19 mouse cellular contexts compared by ENCODE assay signal in the genomic region with DNA sequence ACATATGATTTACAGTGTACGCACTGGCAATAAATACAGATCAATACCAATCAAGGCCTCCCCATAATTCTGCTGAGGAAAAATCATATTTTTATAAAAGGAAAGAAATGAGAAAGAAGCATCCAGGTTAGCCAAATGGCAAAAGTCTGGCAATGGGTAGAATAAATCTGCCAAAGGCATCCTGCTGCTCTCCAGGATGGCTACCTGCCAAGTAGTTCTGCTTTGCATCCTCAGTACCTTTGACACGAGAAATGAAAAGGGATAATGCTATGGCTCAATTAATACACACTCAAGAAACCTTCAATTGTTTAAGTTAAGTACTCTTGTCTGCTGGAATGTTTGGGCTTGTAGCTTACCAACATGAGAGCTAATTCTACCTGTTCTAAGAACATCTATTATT.
A peak's percentile ranks its signal among the peaks of the same experiment; 100 is the strongest.
DNase-seq lines count a peak whose midpoint lies in the region; ATAC-seq and TF ChIP-seq lines count a peak whose summit lies in the region.
"Had no signal": no experiment of that assay in that cellular context is flagged by ENCODE, and none has a peak within 500 bp of the region (broad histone marks: within the 10 kb centered on the region; RNA-seq: fewer than 3 reads in every experiment).

No protein-coding gene starts in this region.

- H3K27me3 ChIP-seq in embryonic facial prominence, embryonic 14.5 days (replicated peaks; ENCODE audit: control insufficient read depth, insufficient read depth, low read length): no peaks in the 10 kb centered on the region
- H3K27me3 ChIP-seq in embryonic facial prominence, embryonic 10.5 days (replicated peaks; ENCODE audit: low read depth, poor library complexity, severe bottlenecking): no peaks in the 10 kb centered on the region
- no peaks in the 10 kb centered on the region for H3K27me3 ChIP-seq in midbrain, postnatal 0 days (ENCODE audit: insufficient read depth, low read length)
- no peaks in the 10 kb centered on the region for H3K27me3 ChIP-seq in midbrain, embryonic 10.5 days (ENCODE audit: low read depth, poor library complexity, severe bottlenecking)
- H3K27me3 ChIP-seq in liver, postnatal 0 days (ENCODE audit: insufficient read depth, low read length): no peaks in the 10 kb centered on the region
- H3K27me3 ChIP-seq: forebrain, embryonic 13.5 days; hindbrain, embryonic 15.5 days; midbrain, embryonic 13.5 days had no signal

- no peaks in the 10 kb centered on the region for H3K36me3 ChIP-seq in embryonic facial prominence, embryonic 14.5 days (ENCODE audit: control insufficient read depth, insufficient read depth, low read length)
- H3K36me3 ChIP-seq in embryonic facial prominence, embryonic 10.5 days (replicated peaks): no peaks in the 10 kb centered on the region
- H3K36me3 ChIP-seq in midbrain, postnatal 0 days (ENCODE audit: insufficient read depth, low read length): no peaks in the 10 kb centered on the region
- H3K36me3 ChIP-seq in midbrain, embryonic 10.5 days: no peaks in the 10 kb centered on the region
- no peaks in the 10 kb centered on the region for H3K36me3 ChIP-seq in liver, postnatal 0 days (replicated peaks; ENCODE audit: insufficient read depth, low read length)
- H3K36me3 ChIP-seq: hindbrain, embryonic 15.5 days; midbrain, embryonic 13.5 days had no signal

- no peak for TF ChIP-seq CTCF in midbrain, postnatal 0 days (IDR thresholded peaks at IDR 0.05)
- TF ChIP-seq CTCF in liver, postnatal 0 days (IDR thresholded peaks at IDR 0.05; ENCODE audit: low read depth): no peak

- DNase-seq in embryonic facial prominence, embryonic 14.5 days (ENCODE audit: low spot score): peak; percentile 17
- no peak for DNase-seq in embryonic facial prominence, embryonic 10.5 days (ENCODE audit: low spot score)
- DNase-seq in midbrain, postnatal 0 days (ENCODE audit: low spot score): peak; percentile 18
- no peak for DNase-seq in midbrain, embryonic 10.5 days (ENCODE audit: low spot score)
- peak; percentile 58 for DNase-seq in cerebellum, adult 9-11 months
- DNase-seq in right cerebral cortex, postnatal 10 days (ENCODE audit: low spot score in 2 of 2): no peak
- DNase-seq in right cerebral cortex, postnatal 4 days: no peak
- DNase-seq in liver, postnatal 0 days: no peak
- DNase-seq: gastrocnemius, postnatal 25 days; heart, adult 2 months; heart, postnatal 36 days had no signal

- no peaks in the 10 kb centered on the region for H3K9me3 ChIP-seq in embryonic facial prominence, embryonic 14.5 days (ENCODE audit: control insufficient read depth, low read length)
- H3K9me3 ChIP-seq in embryonic facial prominence, embryonic 10.5 days: no peaks in the 10 kb centered on the region
- H3K9me3 ChIP-seq in midbrain, postnatal 0 days (ENCODE audit: low read length): no peaks in the 10 kb centered on the region
- H3K9me3 ChIP-seq in midbrain, embryonic 10.5 days (replicated peaks): no peaks in the 10 kb centered on the region
- H3K9me3 ChIP-seq in liver, postnatal 0 days (ENCODE audit: low read length): no peaks in the 10 kb centered on the region
- H3K9me3 ChIP-seq: forebrain, embryonic 13.5 days; hindbrain, embryonic 15.5 days; midbrain, embryonic 13.5 days had no signal

- H3K27ac ChIP-seq in embryonic facial prominence, embryonic 14.5 days (replicated peaks; ENCODE audit: low read depth, low read length): no peak overlapping the region
- H3K27ac ChIP-seq in embryonic facial prominence, embryonic 10.5 days (replicated peaks): no peak overlapping the region
- no peak overlapping the region for H3K27ac ChIP-seq in midbrain, postnatal 0 days (ENCODE audit: low read depth, low read length)
- H3K27ac ChIP-seq in midbrain, embryonic 10.5 days (replicated peaks): no peak overlapping the region
- no peak overlapping the region for H3K27ac ChIP-seq in liver, postnatal 0 days (ENCODE audit: low read depth)
- H3K27ac ChIP-seq: forebrain, embryonic 13.5 days; heart, adult 2 months; hindbrain, embryonic 15.5 days; liver, embryonic 14.5 days; midbrain, embryonic 13.5 days had no signal

- H3K4me2 ChIP-seq in embryonic facial prominence, embryonic 14.5 days (ENCODE audit: low read depth, low read length): no peak overlapping the region
- no peak overlapping the region for H3K4me2 ChIP-seq in midbrain, postnatal 0 days (ENCODE audit: low read depth, low read length, poor library complexity, severe bottlenecking)
- no peak overlapping the region for H3K4me2 ChIP-seq in liver, postnatal 0 days (ENCODE audit: low read depth, low read length)
- H3K4me2 ChIP-seq: forebrain, embryonic 13.5 days; hindbrain, embryonic 15.5 days; midbrain, embryonic 13.5 days had no signal

- ATAC-seq in embryonic facial prominence, embryonic 14.5 days (ENCODE audit: low read depth): no peak
- ATAC-seq in midbrain, postnatal 0 days (ENCODE audit: low FRiP score): no peak
- ATAC-seq in liver, postnatal 0 days: no peak
- ATAC-seq: activated CD4-positive, CD25-positive, alpha-beta regulatory T cell, adult 4 months; forebrain, embryonic 13.5 days; intestine, embryonic 16.5 days; lung, postnatal 0 days; midbrain, embryonic 13.5 days had no signal

- H3K4me1 ChIP-seq in embryonic facial prominence, embryonic 14.5 days (ENCODE audit: control insufficient read depth, insufficient read depth, low read length): no peaks in the 10 kb centered on the region
- no peaks in the 10 kb centered on the region for H3K4me1 ChIP-seq in embryonic facial prominence, embryonic 10.5 days
- no peaks in the 10 kb centered on the region for H3K4me1 ChIP-seq in midbrain, postnatal 0 days (ENCODE audit: insufficient read depth, low read length)
- no peaks in the 10 kb centered on the region for H3K4me1 ChIP-seq in midbrain, embryonic 10.5 days
- no peaks in the 10 kb centered on the region for H3K4me1 ChIP-seq in liver, postnatal 0 days (ENCODE audit: insufficient read depth)
- H3K4me1 ChIP-seq: forebrain, embryonic 13.5 days; hindbrain, embryonic 15.5 days; midbrain, embryonic 13.5 days had no signal

- 71% methylated on average over 2 of the region's 2 CpGs for WGBS in embryonic facial prominence, embryonic 14.5 days
- WGBS in embryonic facial prominence, embryonic 10.5 days: 83% methylated on average over 2 of the region's 2 CpGs
- WGBS in midbrain, postnatal 0 days: 60% methylated on average over 2 of the region's 2 CpGs
- WGBS in midbrain, embryonic 10.5 days: 92% methylated on average over 2 of the region's 2 CpGs
- WGBS in liver, postnatal 0 days (ENCODE audit: insufficient replicate concordance): 62% methylated on average over 2 of the region's 2 CpGs

- TF ChIP-seq EP300 in liver, postnatal 0 days (IDR thresholded peaks at IDR 0.05; ENCODE audit: low read depth): no peak

- H3K4me3 ChIP-seq in embryonic facial prominence, embryonic 14.5 days (ENCODE audit: low read depth, low read length): no peak overlapping the region
- H3K4me3 ChIP-seq in embryonic facial prominence, embryonic 10.5 days: no peak overlapping the region
- H3K4me3 ChIP-seq in midbrain, postnatal 0 days (ENCODE audit: low read depth, low read length): no peak overlapping the region
- H3K4me3 ChIP-seq in midbrain, embryonic 10.5 days: no peak overlapping the region
- H3K4me3 ChIP-seq in liver, postnatal 0 days (ENCODE audit: low read depth, low read length): no peak overlapping the region
- H3K4me3 ChIP-seq: erythroblast, embryonic 14.5 days; forebrain, embryonic 13.5 days; heart, adult 2 months; hindbrain, embryonic 15.5 days; midbrain, embryonic 13.5 days had no signal

- H3K9ac ChIP-seq in embryonic facial prominence, embryonic 14.5 days (ENCODE audit: low read depth, low read length): no peak overlapping the region
- H3K9ac ChIP-seq in midbrain, postnatal 0 days (replicated peaks; ENCODE audit: low read length, poor library complexity, severe bottlenecking): no peak overlapping the region
- H3K9ac ChIP-seq in liver, postnatal 0 days (replicated peaks): no peak overlapping the region
- H3K9ac ChIP-seq: forebrain, embryonic 13.5 days; hindbrain, embryonic 15.5 days; liver, embryonic 14.5 days; midbrain, embryonic 13.5 days had no signal

Comparison
In these comparisons a context has a peak if more than half of its experiments do, and no peak if none do; other contexts are left out.
1. DNase-seq: peak in embryonic facial prominence, embryonic 14.5 days (single experiment), midbrain, postnatal 0 days (single experiment) and cerebellum, adult 9-11 months (single experiment); none in embryonic facial prominence, embryonic 10.5 days (single experiment), midbrain, embryonic 10.5 days (single experiment), right cerebral cortex, postnatal 10 days (0 of 2), right cerebral cortex, postnatal 4 days (single experiment) and liver, postnatal 0 days (single experiment).